Mouse (Mus musculus): Measurements from ENCODE around the gene Crybg2. TPM values are rescaled to one million over a fixed set of nuclear protein-coding genes. Genes with fewer than 3 reads are reported as not detected.

The Crybg2 gene
- polyA plus RNA-seq, 1 experiment from 2014 or later, result 7.8 TPM

DNA sequence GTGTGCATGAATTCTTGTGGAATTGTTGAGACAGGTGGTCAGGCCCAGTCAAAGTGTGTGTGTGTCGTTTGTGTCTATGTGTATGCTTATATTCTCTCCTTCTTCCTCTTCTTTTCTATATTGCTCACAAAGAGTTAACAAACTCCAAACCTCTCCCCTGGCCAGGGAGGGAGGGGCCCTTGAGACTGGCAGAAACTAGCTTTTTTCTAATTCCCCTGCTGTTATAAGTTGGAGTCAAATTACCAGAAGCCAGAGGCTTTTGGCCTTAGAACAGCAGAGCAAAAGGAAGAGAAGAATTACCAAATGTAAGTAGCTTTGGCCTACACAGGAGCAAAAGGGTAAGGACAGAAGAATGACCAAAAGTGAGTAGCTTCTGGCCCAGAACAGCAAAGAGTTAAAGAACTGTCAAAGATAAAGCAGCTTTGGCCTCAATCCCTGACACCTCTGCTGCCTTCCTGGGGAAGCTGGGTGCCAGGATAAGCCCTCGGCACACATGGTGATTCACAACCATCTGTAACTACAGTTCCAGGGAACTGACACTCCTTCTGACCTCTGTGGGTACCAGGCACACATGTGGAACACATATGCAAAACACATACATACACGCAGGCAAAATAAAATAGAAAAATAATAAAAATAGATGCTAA is 75.8 kb downstream of the Crybg2 start:
- Histone ChIP-seq H3K27me3 (no peaks in the 10 kb centered on the region), H3K36me3 (peaks cover 31% of the 10 kb centered on the region), H3K9me3 (no peaks in the 10 kb centered on the region), H3K9ac (no peak overlapping the region), H3K4me2 (no peak overlapping the region), H3K27ac (peak overlapping the region; percentile 44), H3K4me1 (peaks cover 17% of the 10 kb centered on the region), H3K4me3 (no peak overlapping the region)
- no peak for ATAC-seq (ENCODE audit: insufficient number of reproducible peaks, insufficient read depth, low FRiP score, low TSS enrichment, low read depth)
- 22% methylated on average over 3 of the region's 3 CpGs for WGBS

DNA sequence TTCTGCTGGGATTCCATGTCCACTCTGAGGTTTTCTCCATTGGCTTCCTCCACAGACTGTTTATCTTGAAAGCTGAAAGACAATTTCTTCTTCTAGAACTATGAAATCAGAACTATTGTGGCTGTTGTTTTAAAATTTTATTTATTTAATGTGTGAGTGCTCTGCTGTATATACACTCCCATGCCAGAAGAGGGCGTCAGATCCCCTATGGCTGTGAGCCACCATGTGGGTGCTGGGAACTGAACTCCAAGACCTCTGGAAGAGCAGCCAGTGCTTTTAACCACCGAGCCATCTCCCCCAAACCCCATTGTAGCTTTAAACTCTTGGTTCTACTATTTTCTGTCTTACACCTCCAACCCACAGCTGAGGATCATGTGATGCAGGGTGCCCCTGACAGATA is 78.2 kb downstream of the Crybg2 start:
- Histone ChIP-seq H3K4me2 (no peak overlapping the region), H3K9ac (no peak overlapping the region), H3K9me3 (no peaks in the 10 kb centered on the region), H3K36me3 (peaks cover 31% of the 10 kb centered on the region), H3K4me1 (peaks cover 17% of the 10 kb centered on the region), H3K27ac (no peak overlapping the region), H3K27me3 (no peaks in the 10 kb centered on the region), H3K4me3 (no peak overlapping the region)
- no peak for ATAC-seq (ENCODE audit: insufficient number of reproducible peaks, insufficient read depth, low FRiP score, low TSS enrichment, low read depth)
- whole genome bisulfite sequencing, result 81% methylated on average over 2 of the region's 2 CpGs

Other genes starting within 250 kb of the Crybg2 start
- 40.7 and 41.5 TPM in 2 replicates for gene Rps6ka1, start 173.0 kb upstream of the Crybg2 start, polyA plus RNA-seq (2015; fragmentation: Nextera tagmentation; extraction: Ambion mirVana)
- 2,594 and 2,669 TPM in 2 replicates for gene Hmgn2, start 92.2 kb upstream of the Crybg2 start, polyA plus RNA-seq (2015; fragmentation: Nextera tagmentation; extraction: Ambion mirVana)
- gene Dhdds, start 59.9 kb upstream of the Crybg2 start, polyA plus RNA-seq (2015; fragmentation: Nextera tagmentation; extraction: Ambion mirVana), result 45.1 and 49.9 TPM in 2 replicates
- not detected in 2 replicates for gene Lin28a, start 42.0 kb upstream of the Crybg2 start, polyA plus RNA-seq (2015; fragmentation: Nextera tagmentation; extraction: Ambion mirVana)
- not detected in 2 replicates for gene Zfp683, start 7.0 kb upstream of the Crybg2 start, polyA plus RNA-seq (2015; fragmentation: Nextera tagmentation; extraction: Ambion mirVana)
- 9.1 and 11.2 TPM in 2 replicates for gene Cd52, start 34.3 kb downstream of the Crybg2 start, polyA plus RNA-seq (2015; fragmentation: Nextera tagmentation; extraction: Ambion mirVana)
- 11.6 and 11.9 TPM in 2 replicates for gene Ubxn11, start 41.8 kb downstream of the Crybg2 start, polyA plus RNA-seq (2015; fragmentation: Nextera tagmentation; extraction: Ambion mirVana)
- gene Sh3bgrl3, start 68.0 kb downstream of the Crybg2 start, polyA plus RNA-seq (2015; fragmentation: Nextera tagmentation; extraction: Ambion mirVana), result 412 and 420 TPM in 2 replicates
- 36.2 and 37.4 TPM in 2 replicates for gene Cep85, start 126.3 kb downstream of the Crybg2 start, polyA plus RNA-seq (2015; fragmentation: Nextera tagmentation; extraction: Ambion mirVana)
- gene Gm7534, start 142.2 kb downstream of the Crybg2 start, polyA plus RNA-seq (2015; fragmentation: Nextera tagmentation; extraction: Ambion mirVana), result not detected in 2 replicates
- 0.18 TPM in 1 of 2 replicates, not detected in the other for gene Catsper4, start 166.6 kb downstream of the Crybg2 start, polyA plus RNA-seq (2015; fragmentation: Nextera tagmentation; extraction: Ambion mirVana)
- 2.9 and 3.9 TPM in 2 replicates for gene Cnksr1, start 177.6 kb downstream of the Crybg2 start, polyA plus RNA-seq (2015; fragmentation: Nextera tagmentation; extraction: Ambion mirVana)
- 0.72 TPM in 1 of 2 replicates, not detected in the other for gene E130218I03Rik, start 182.8 kb downstream of the Crybg2 start, polyA plus RNA-seq (2015; fragmentation: Nextera tagmentation; extraction: Ambion mirVana)
- 18.8 and 19.7 TPM in 2 replicates for gene Zfp593, start 184.8 kb downstream of the Crybg2 start, polyA plus RNA-seq (2015; fragmentation: Nextera tagmentation; extraction: Ambion mirVana)
- gene Gm30191, start 186.1 kb downstream of the Crybg2 start, polyA plus RNA-seq (2015; fragmentation: Nextera tagmentation; extraction: Ambion mirVana), result not detected in 2 replicates
- gene Grrp1, start 193.3 kb downstream of the Crybg2 start, polyA plus RNA-seq (2015; fragmentation: Nextera tagmentation; extraction: Ambion mirVana), result 3.9 and 6.4 TPM in 2 replicates
- 23.4 and 23.8 TPM in 2 replicates for gene Pdik1l, start 227.1 kb downstream of the Crybg2 start, polyA plus RNA-seq (2015; fragmentation: Nextera tagmentation; extraction: Ambion mirVana)

Measured in embryonic facial prominence, embryonic 13.5 days (tissue).